Mouse (Mus musculus) retina, postnatal 7 days (tissue): ENCODE measurements around the gene Pex12.
"Not testable (repeated sequence)": the region's sequence is repeated elsewhere in the genome, so short reads cannot be mapped to it uniquely, and the experiment has no call there.

Experiments used
- DNase-seq: peaks from one replicate; pipeline ENCODE4 v3.0.0-alpha.2; 2012; ENCODE audit warnings: low read depth, low spot score

Pex12 gene

DNA sequence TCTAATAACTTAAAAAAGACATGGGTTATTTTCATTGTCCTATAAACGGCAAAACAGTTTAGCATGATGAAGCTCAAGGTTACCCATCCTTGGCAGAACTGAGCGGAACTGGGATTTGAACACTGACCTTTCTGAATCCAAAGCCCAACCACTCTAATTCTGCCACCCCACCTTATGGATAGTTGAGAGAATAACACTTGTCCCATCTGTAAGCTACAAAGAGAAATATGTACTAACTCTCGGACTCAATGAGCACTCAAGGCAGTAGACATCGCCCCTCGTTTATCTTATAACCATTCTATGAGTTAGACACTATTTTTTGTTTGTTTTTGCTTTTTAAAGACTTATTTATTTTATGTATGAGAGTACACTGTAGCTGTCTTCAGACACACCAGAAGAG, 13.3 kb downstream of the Pex12 start:
- no peak for DNase-seq

DNA sequence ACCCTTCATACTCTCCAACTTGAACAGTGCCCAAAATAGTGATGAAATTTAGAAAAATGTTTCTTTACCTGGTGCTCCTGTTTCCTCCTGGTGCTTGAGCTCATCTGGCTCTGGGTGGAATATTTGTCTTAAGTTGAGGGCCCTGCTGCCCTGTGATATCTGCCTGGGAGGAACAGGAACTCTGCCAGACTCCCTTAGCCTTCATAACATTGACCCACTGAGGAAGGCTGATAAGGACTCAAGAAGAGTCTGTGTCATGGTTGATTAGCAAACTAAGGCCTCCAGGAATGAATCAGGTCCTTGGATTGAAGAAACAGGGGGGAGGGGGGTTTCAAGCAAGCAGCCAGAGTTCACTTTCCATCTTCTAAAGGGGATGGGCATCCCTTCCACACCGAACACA, 15.8 kb downstream of the Pex12 start, which contains the start of gene Slfn14:
Gene Slfn14, minus strand, starts transcription at position 161 of the 400 bp plus-strand sequence.
- DNase-seq = no peak

DNA sequence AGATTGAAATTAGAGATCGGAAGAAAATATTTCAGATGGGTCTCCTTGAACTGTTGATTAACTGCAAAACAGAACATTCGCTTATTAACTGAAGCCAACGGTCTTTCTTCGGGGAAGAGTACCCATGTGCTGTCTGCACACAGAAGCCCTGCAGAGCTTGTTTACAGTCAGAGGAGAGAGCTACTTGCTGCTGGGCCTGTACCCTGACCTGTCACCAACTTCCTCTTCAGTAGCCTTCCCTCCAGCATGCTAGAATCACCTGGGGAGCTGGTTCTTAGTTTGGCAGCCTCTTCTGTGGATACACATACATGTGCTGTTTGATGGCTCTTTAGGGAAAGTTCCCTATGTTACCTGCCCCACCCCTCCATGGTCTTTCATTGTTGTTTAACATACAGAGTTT, 16.8 kb downstream of the Pex12 start:
- no peak for DNase-seq

DNA sequence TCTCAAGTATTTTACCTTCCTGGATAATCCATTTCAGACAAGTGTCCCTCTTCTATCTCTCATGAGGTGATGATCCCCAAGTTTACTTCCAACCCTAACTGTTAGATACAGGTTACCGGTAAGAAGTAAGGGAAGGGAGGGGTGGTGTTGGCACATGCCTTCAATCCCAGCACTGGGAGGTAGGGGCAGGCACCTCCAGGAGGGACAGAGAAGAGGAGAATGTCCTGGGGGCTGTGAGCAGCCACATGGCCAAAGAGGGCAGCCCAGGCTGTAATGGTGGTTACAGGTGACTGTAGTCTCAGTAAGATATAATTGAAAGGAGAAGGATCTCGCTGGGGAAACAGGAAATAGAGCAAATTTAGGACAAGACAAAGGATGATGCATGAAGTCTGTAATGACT, 20.3 kb downstream of the Pex12 start:
- no peak for DNase-seq

DNA sequence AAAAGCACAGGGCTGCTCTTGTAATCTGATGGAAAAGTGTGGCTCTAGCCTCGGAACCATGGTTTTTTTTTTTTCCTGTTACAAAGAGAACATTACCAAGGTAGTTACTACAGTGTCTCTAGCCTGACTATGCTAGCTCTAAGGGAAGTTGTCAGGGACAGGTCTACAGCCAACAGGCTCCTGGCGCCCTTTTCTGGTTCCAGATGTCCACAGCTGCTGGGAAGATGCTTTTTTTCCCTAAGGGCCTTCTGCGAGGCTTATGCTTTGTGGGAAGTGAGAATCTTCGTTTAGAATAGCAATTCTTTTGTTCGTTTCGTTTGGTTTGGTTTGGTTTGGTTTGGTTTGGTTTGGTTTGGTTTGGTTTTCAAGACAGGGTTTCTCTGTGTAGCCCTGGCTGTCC, 22.7 kb downstream of the Pex12 start:
- no peak for DNase-seq

DNA sequence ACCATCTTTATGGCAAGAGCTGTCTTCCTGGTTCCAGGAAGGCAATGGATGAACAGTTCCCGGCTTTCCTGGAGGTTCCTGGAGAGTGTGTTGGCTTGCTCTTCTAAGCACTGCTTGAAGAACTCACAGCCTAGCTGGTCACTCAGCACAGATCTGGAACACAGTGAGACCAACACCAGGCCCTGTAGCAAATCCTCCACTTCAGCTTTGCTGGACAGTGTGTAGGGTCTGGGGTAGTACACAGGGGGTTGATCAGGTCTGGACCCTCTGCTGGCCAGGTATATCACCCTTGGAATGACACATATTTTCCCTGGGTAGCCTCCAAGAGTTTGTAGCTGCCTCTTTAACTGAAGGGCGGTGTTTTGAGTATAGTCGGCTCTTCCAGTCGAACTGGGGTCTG, 23.4 kb downstream of the Pex12 start:
- DNase-seq = no peak

DNA sequence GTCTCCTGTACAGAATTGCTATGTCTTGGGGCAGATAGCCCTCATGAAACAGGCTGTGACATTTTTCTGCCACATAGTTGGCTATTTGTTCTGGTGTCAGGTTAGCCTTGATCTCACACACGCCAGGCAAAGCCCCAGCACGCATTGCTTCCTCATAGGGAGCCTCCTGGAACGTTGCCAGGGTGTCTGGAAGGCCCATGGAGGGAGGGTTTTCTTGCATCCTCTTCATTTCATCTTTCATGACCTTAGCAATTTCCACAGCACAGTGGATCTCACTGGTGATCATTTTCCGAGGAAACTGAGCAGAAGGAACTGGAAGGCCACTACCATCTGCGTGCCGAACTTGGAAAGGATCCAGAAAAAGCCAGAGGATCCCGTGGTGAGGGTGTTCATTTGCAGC, 26.1 kb downstream of the Pex12 start:
- DNase-seq = no peak

DNA sequence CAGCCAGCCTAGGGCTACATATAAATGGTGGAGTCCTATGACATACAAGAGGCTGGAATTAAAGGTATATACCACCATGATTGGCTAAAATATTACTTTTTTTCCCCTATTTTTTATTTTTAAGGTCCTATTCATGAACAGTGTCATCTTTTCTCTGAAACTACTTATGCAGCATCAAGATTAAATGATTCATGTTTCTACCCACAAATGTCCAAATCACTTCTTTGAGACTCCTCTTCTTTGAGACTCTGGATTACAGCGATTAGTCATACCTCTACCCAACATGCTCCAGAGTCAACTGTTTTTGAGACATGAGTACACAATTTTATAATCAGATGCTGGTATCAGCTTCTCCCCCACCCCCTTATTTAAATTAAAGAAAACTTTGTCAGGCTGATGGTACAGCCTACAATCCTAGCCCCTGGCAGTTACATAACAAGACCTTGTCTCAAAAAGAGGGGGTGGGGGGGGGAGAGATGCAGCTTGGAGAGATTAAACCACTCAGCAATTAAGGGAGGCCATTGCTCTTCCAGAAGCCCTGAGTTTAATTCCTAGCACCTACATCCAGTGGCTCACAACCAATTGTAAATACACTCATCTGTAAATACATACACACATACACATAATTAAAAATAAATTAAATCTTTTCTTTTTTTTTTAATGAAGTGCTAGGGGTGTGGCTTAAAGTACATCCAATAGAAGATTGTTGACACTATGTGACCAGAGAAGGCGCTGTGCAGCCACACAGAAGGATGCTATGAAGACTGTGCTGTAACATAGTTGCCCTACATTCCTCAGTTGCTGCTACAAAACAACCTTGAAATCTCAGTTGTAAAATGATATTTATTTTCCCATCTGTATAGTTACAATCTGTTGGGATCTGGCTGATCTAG, 30.2 kb downstream of the Pex12 start:
- DNase-seq = no peak

DNA sequence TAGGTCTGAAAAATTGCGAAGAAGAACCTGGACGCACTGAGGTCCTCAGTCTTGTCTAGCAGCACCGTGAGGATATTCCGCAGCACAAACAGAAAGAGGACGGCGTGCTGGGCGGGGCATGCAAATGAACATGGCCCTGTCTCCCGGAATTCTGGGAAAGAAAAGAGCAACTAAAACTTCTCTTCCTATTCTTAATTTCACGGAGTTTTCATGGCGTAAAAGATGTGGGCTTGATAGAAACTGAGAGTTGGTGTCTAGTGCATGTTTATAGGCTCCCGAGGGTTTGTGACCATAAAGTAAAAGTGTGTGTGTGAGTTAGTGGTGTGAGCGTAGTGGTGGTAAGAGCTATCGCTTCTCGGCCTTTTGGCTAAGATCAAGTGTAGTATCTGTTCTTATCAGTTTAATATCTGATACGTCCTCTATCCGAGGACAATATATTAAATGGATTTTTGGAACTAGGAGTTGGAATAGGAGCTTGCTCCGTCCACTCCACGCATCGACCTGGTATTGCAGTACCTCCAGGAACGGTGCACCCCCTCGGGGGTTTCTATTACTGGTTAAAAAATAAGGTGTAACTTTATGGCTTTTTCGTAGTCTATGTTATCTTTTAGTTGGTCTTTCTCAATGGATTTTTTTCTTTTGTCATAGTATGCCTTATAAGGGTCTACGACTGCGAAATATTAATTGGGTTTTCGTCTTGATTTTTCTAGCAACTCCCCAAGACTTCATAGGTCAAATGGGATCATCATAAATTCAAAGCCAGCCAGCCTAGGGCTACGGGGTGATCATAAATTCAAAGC, 31.0 kb downstream of the Pex12 start:
- peak; percentile 81 for DNase-seq

DNA sequence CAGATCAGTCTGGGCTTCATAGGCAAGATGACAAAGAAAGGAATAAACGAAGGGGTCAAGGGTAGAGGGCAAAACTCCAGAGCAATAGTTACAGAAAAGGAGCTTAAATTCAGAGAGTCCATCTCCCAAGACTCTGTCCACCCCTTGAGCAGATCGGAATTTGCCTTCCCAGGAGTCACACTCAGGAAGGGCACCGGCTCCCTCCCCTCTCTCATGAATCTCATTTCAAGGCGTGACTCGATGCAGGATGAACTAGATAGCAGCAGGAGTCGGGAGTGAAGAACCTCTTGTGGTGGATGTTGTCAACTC, 31.6 kb downstream of the Pex12 start:
- no peak for DNase-seq

DNA sequence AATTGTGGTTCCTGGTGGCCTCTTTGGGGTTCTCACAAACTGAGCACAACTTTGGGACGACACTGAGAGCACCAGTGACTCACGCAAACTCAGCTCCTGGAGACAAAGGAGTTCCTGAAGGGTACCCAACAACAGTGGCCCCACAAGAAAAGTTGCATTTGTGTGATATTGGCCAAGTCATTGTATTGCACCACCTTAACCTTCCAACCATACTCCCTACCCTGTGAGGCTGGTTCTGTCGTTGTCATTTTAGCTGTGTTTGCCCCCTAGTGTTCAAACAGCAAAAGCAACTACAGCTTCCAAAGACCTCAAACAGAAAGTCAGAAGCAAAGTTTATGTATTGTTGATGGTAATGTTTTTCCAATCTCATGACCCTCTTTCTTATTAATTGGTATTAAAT, 39.2 kb downstream of the Pex12 start:
- DNase-seq = no peak

DNA sequence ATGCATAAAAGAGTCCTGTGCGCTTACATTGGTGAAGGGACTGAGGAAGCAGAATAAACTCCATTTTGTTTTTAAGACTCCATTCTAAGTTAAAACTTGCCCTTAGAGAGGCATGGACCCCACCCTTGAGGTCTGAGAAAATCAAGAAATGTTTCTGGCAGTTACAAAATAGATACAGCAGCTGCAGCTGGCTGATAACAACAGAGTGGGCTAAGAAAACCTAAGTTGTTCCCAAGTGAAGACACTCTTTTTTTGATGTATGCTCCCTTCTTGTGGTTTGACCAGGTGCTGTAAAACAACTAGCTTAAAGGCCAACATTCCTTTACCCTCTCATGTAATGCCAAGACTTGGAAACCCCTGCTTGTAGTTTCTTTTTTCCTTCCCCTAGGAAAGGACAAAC, 39.7 kb downstream of the Pex12 start:
- DNase-seq = no peak

DNA sequence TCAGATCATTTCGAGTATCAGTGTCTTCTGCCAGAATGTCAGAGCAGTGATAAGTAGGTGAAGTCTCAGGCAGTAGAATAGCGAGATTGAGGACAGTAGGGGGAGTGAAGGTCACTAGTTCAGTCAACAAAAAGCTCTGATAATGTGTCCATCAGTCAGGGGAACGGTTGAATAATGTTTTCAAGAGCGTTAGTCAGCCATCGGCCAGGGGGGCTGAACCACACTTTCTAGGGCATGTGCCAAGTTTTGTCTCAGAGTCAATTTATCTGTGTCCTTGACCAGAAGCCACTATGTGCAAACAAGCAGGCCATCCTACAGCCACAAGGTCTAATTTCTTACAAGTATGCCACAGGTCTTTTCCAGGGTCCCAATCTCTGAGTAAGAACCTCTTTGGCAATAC, 45.2 kb downstream of the Pex12 start:
- DNase-seq = not testable (repeated sequence)
